Mouse (Mus musculus) heart, postnatal 0 days (tissue): ENCODE results near the gene Hivep3. TPM values are rescaled to one million over a fixed set of nuclear protein-coding genes. Genes with fewer than 3 reads are reported as not detected.

ENCODE experiments used
- ATAC-seq: fragments of 200-750 bp; cut with Nextera tagmentation; 2 replicates; pipeline ENCODE4 v1.8.0; 2017; ENCODE audit warnings: low read depth, moderate number of reproducible peaks, moderate library complexity; ENCODE audit not compliant: insufficient read depth
- DNase-seq: peaks from one replicate; pipeline ENCODE4 v3.0.0-alpha.2; 2016; ENCODE audit warnings: low spot score
- H3K27ac ChIP-seq: fragments of 300-500 bp; sonication (generic); 2 replicates; pipeline ENCODE4 v1.5.1; 2014; ENCODE audit warnings: low read depth, mild to moderate bottlenecking
- H3K27me3 ChIP-seq: fragments of 300-500 bp; sonication (generic); 2 replicates; pipeline ENCODE4 v1.6.1; 2014; ENCODE audit warnings: low read length, mixed read lengths; ENCODE audit not compliant: control insufficient read depth, insufficient read depth
- H3K36me3 ChIP-seq: fragments of 300-500 bp; sonication (generic); replicated peaks from 2 replicates; pipeline ENCODE4 v1.6.1; 2014; ENCODE audit warnings: low read length, mixed read lengths; ENCODE audit not compliant: control insufficient read depth, insufficient read depth
- H3K4me1 ChIP-seq: fragments of 300-500 bp; sonication (generic); 2 replicates; pipeline ENCODE4 v1.6.1; 2014; ENCODE audit warnings: antibody characterized with exemption; ENCODE audit not compliant: control insufficient read depth, insufficient read depth
- H3K4me2 ChIP-seq: fragments of 300-500 bp; sonication (generic); 2 replicates; pipeline ENCODE4 v1.6.1; 2014; ENCODE audit warnings: low read depth, mild to moderate bottlenecking, low read length, moderate library complexity
- H3K4me3 ChIP-seq: fragments of 300-500 bp; sonication (generic); 2 replicates; pipeline ENCODE4 v1.5.1; 2014; ENCODE audit warnings: low read depth, low read length
- H3K9ac ChIP-seq: fragments of 300-500 bp; sonication (generic); replicated peaks from 2 replicates; pipeline ENCODE4 v1.6.1; 2014; ENCODE audit warnings: low read depth, low read length, mixed read lengths
- H3K9me3 ChIP-seq: fragments of 300-500 bp; sonication (generic); replicated peaks from 2 replicates; pipeline ENCODE4 v1.6.1; 2016; ENCODE audit warnings: low read length; ENCODE audit not compliant: control insufficient read depth
- CTCF ChIP-seq: IDR thresholded peaks from 2 replicates; pipeline ENCODE4 v1.5.1; 2016; ENCODE audit warnings: antibody characterized with exemption, control low read depth, low read depth
- EP300 ChIP-seq: IDR thresholded peaks from 2 replicates; pipeline ENCODE4 v1.6.1; 2016; ENCODE audit warnings: antibody characterized with exemption, low read depth
- WGBS: fragments of 180-500 bp; shearing (Covaris S2); extraction: QIAGEN DNeasy Blood & Tissue Kit; methylation state at CpG from one replicate; pipeline ENCODE4 v1.1.7; 2014; 5-methylcytosine and 5-hydroxymethylcytosine counted together
- polyA plus RNA-seq: library from polyadenylated mRNA; unstranded; fragments of >200 nt; fragmentation: Nextera tagmentation; extraction: Ambion mirVana; gene quantifications from 2 replicates; pipeline ENCODE4 v1.2.1, GENCODE M21; 2015
- total RNA-seq: library from RNA; depleted of rRNA; stranded (reverse); fragments of >200 nt; gene quantifications from 2 replicates; pipeline ENCODE4 v1.2.3, GENCODE M21; 2014; ENCODE audit warnings: low replicate concordance

Gene Hivep3
- total and polyA plus RNA-seq, 2 experiments from 2014 or later, result 5.8 to 10.4 TPM

DNA sequence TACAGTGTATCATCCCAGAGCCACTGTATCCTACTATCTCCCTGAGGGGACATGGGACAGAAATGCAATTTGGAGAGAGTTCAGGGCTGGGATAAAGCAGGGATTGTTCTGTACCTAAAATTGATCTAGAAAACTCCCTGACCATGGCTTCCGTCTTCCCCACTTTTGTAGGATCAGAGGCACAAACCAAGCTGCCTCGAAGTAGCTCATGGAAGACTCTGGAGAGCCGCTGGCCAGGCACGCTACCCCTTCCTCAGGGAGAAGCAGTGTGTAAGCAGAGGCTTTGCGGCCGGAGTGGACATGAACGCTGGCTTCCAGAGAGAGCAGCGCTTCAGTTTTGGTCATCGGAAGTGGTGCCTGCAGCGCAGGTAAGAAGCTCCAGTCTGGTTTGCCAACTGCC, 331.1 kb downstream of the Hivep3 start, which contains the start of gene AL607142.1:
TSS of gene AL607142.1 (plus strand) at position 301 of the 400 bp plus-strand sequence.
- no peak for TF ChIP-seq CTCF
- TF ChIP-seq EP300, result no peak
- H3K27ac ChIP-seq, result no peak within 1 kb of the TSS

GRCm38 (mm10) chr4:120066841-120067591, 333.4 kb downstream of the Hivep3 start:
- no peaks in the 10 kb centered on the region for H3K36me3 ChIP-seq
- no peaks in the 10 kb centered on the region for H3K27me3 ChIP-seq
- ATAC-seq (0 out of 2 replicates have a peak, but pooled peaks have one; percentile 14), DNase-seq (no peak)
- H3K9ac ChIP-seq, result no peak overlapping the region
- no peaks in the 10 kb centered on the region for H3K9me3 ChIP-seq
- 85% methylated on average over 9 of the region's 9 CpGs for WGBS
- no peak overlapping the region for H3K4me2 ChIP-seq
- peaks cover 19% of the 10 kb centered on the region for H3K4me1 ChIP-seq
- TF ChIP-seq EP300 (no peak), CTCF (no peak)
- H3K4me3 ChIP-seq, result no peak overlapping the region
- no peak overlapping the region for H3K27ac ChIP-seq

More for the DNA sequence above, 331.1 kb downstream of the Hivep3 start, which contains the start of gene AL607142.1:
- Histone ChIP-seq H3K4me3 (no peak within 1 kb of the TSS), H3K9me3 (no peaks in the 10 kb centered on the region), H3K36me3 (no peaks in the 10 kb centered on the region), H3K9ac (no peak within 1 kb of the TSS), H3K4me2 (no peak within 1 kb of the TSS), H3K27me3 (no peaks in the 10 kb centered on the region), H3K4me1 (peaks cover 9% of the 10 kb centered on the region)
- 86% methylated on average over 10 of the region's 10 CpGs for WGBS
- ATAC-seq (no peak), DNase-seq (no peak)

DNA sequence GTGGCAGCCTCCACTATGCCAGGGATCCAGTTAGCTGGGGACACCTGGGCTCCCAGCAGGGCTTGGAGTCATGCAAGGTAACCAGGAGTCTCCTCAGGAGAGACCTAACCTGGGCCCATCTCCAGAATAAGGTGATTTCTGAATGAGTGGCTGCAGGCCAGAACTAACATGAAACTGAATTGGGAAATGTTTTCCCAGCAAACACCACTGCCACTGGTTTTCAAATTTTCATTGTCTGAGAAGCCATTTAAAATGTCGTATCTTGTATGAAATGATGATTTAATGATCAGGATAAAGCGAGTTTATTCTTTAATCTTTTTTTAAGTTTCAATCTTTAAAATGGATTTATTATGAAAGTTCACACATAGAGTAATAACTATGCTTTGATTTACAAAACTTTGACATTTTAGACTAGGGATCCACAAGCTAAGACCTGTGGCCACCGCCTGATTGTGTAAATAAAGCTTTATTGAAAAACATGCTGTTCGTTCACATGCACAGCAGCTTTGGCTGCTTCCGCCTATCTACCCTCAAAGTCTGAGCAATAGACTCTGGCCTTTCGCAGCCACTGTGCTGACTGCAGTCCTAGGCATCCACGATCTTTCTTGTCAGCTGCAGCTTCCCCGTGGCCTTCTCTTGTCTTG, 334.1 kb downstream of the Hivep3 start:
- Histone ChIP-seq H3K4me1 (peaks cover 19% of the 10 kb centered on the region), H3K27me3 (no peaks in the 10 kb centered on the region), H3K36me3 (no peaks in the 10 kb centered on the region), H3K4me2 (no peak overlapping the region), H3K9me3 (no peaks in the 10 kb centered on the region), H3K9ac (no peak overlapping the region), H3K4me3 (no peak overlapping the region), H3K27ac (no peak overlapping the region)
- TF ChIP-seq CTCF, result no peak
- TF ChIP-seq EP300, result no peak
- ATAC-seq (no peak), DNase-seq (no peak)
- 92% methylated on average over 8 of the region's 8 CpGs for WGBS

GRCm38 (mm10) chr4:120068883-120069581, 335.4 kb downstream of the Hivep3 start:
- no peak for TF ChIP-seq CTCF
- TF ChIP-seq EP300, result no peak
- H3K4me1 ChIP-seq, result peaks cover 19% of the 10 kb centered on the region
- H3K4me2 ChIP-seq, result no peak overlapping the region
- ATAC-seq (peak; percentile 80), DNase-seq (peak; percentile 81)
- WGBS, result 22% methylated on average over 3 of the region's 3 CpGs
- H3K9ac ChIP-seq, result 0 out of 2 replicates have a peak overlapping the region, but pooled peaks have one; percentile 2
- no peaks in the 10 kb centered on the region for H3K36me3 ChIP-seq
- no peaks in the 10 kb centered on the region for H3K27me3 ChIP-seq
- H3K9me3 ChIP-seq, result no peaks in the 10 kb centered on the region
- H3K4me3 ChIP-seq, result no peak overlapping the region
- H3K27ac ChIP-seq, result peak overlapping the region; percentile 76

DNA sequence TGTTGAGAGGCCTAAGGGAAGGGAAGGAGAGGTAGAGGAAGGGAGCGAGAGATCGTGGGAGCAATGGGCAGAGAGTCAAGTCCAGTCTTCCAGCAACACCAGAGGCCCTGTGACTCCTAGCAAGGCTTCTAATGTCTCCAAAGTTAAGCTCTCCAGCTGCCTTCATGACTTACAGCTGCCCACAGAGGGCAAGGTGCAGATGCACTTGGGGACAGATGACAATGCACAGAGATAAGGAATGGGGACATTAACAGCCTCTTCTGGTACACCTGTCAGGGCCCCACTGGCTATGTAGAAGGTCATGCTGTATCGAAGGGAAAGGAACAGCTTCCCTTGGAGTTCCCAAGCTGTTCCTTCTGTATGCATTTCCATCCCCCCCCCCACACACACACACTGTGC, 336.0 kb downstream of the Hivep3 start:
- ATAC-seq, result no peak
- H3K27ac ChIP-seq, result peak overlapping the region; percentile 76
- H3K4me3 ChIP-seq, result no peak overlapping the region
- no peaks in the 10 kb centered on the region for H3K9me3 ChIP-seq
- H3K27me3 ChIP-seq, result no peaks in the 10 kb centered on the region
- TF ChIP-seq CTCF (no peak), EP300 (no peak)
- 0 out of 2 replicates have a peak overlapping the region, but pooled peaks have one; percentile 2 for H3K9ac ChIP-seq
- no peaks in the 10 kb centered on the region for H3K36me3 ChIP-seq
- DNase-seq, result no peak
- H3K4me2 ChIP-seq, result no peak overlapping the region
- 53% methylated on average over 3 of the region's 3 CpGs for WGBS
- peaks cover 19% of the 10 kb centered on the region for H3K4me1 ChIP-seq
